Mouse (Mus musculus) embryonic facial prominence, embryonic 15.5 days (tissue): ENCODE data around the gene Fxyd5. TPM values are rescaled to one million over a fixed set of nuclear protein-coding genes. Genes with fewer than 3 reads are reported as not detected.

Experiments
- ATAC-seq: fragments of 200-750 bp; cut with Nextera tagmentation; 2 replicates; pipeline ENCODE4 v1.8.0; 2017; ENCODE audit warnings: low read depth, moderate TSS enrichment; ENCODE audit not compliant: insufficient number of reproducible peaks, low FRiP score, low TSS enrichment
- H3K27ac ChIP-seq: fragments of 300-500 bp; sonication (generic); replicated peaks from 2 replicates; pipeline ENCODE4 v1.5.1; 2015; ENCODE audit warnings: mild to moderate bottlenecking, inconsistent platforms
- H3K27me3 ChIP-seq: fragments of 300-500 bp; sonication (generic); 2 replicates; pipeline ENCODE4 v1.6.1; 2015; ENCODE audit warnings: inconsistent platforms
- H3K36me3 ChIP-seq: fragments of 300-500 bp; sonication (generic); 2 replicates; pipeline ENCODE4 v1.6.1; 2015; ENCODE audit warnings: mild to moderate bottlenecking, inconsistent platforms
- H3K4me1 ChIP-seq: fragments of 300-500 bp; sonication (generic); 2 replicates; pipeline ENCODE4 v1.6.1; 2015; ENCODE audit warnings: inconsistent platforms
- H3K4me2 ChIP-seq: fragments of 300-500 bp; sonication (generic); replicated peaks from 2 replicates; pipeline ENCODE4 v1.6.1; 2015; ENCODE audit warnings: mild to moderate bottlenecking, inconsistent platforms
- H3K4me3 ChIP-seq: fragments of 300-500 bp; sonication (generic); replicated peaks from 2 replicates; pipeline ENCODE4 v1.5.1; 2015; ENCODE audit warnings: mild to moderate bottlenecking, inconsistent platforms
- H3K9ac ChIP-seq: fragments of 300-500 bp; sonication (generic); 2 replicates; pipeline ENCODE4 v1.6.1; 2015; ENCODE audit warnings: inconsistent platforms
- H3K9me3 ChIP-seq: fragments of 300-500 bp; sonication (generic); replicated peaks from 2 replicates; pipeline ENCODE4 v1.6.1; 2016; ENCODE audit warnings: inconsistent platforms
- WGBS: fragments of 180-500 bp; shearing (Covaris S2); methylation state at CpG from one replicate; pipeline ENCODE4 v1.1.7; 2015; 5-methylcytosine and 5-hydroxymethylcytosine counted together
- polyA plus RNA-seq: library from polyadenylated mRNA; unstranded; fragments of >200 nt; fragmentation: Nextera tagmentation; extraction: Ambion mirVana; gene quantifications from 2 replicates; pipeline ENCODE4 v1.2.1, GENCODE M21; 2015

The Fxyd5 gene
- polyA plus RNA-seq, 1 experiment from 2014 or later = 46.2 TPM

DNA sequence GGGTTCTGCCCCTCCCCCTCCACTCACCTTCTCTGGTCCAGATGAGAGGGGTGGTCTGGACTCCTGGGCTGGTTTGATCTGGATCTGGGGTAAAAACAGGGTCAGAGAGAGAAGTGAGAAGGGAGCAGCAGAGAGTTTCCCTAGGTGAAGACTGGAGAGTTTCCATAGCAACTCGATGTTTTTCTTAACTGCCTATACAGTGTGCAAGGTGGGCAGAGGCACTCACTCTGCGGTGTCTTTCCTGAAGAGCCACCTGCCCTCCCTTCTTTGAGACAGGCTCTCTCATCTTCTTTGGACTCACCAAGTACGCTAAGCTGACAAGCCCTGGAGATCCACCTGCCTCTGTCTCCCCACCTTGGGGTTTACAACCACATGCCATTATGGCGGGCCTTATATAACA, 3.3 kb downstream of the Fxyd5 start:
- no peak for ATAC-seq
- Histone ChIP-seq H3K4me2 (no peak overlapping the region), H3K27ac (no peak overlapping the region), H3K9me3 (no peaks in the 10 kb centered on the region), H3K4me3 (no peak overlapping the region), H3K4me1 (peaks cover 12% of the 10 kb centered on the region), H3K27me3 (peaks cover 28% of the 10 kb centered on the region), H3K9ac (no peak overlapping the region), H3K36me3 (no peaks in the 10 kb centered on the region)
- 85% methylated on average over 4 of the region's 4 CpGs for WGBS

GRCm38 (mm10) chr7:31037675-31038074, 4.6 kb downstream of the Fxyd5 start:
- H3K27me3 ChIP-seq = peaks cover 19% of the 10 kb centered on the region
- no peak overlapping the region for H3K27ac ChIP-seq
- H3K4me1 ChIP-seq = peaks cover 12% of the 10 kb centered on the region
- no peak overlapping the region for H3K9ac ChIP-seq
- ATAC-seq = no peak
- no peaks in the 10 kb centered on the region for H3K9me3 ChIP-seq
- no peak overlapping the region for H3K4me3 ChIP-seq
- H3K4me2 ChIP-seq = no peak overlapping the region
- WGBS = 75% methylated on average over 2 of the region's 2 CpGs
- no peaks in the 10 kb centered on the region for H3K36me3 ChIP-seq

- 80% methylated on average over 7 of the region's 7 CpGs for WGBS
- Histone ChIP-seq H3K4me3 (no peak overlapping the region), H3K4me1 (peaks cover 4% of the 10 kb centered on the region), H3K9me3 (no peaks in the 10 kb centered on the region), H3K36me3 (no peaks in the 10 kb centered on the region), H3K27ac (no peak overlapping the region), H3K9ac (no peak overlapping the region), H3K27me3 (peaks cover 13% of the 10 kb centered on the region; the same call in 1 of the 2 replicates), H3K4me2 (no peak overlapping the region)
- no peak for ATAC-seq
These were observed 5.4 kb downstream of the Fxyd5 start for GRCm38 (mm10) chr7:31036917-31037316.

GRCm38 (mm10) chr7:31035291-31035690, 7.0 kb downstream of the Fxyd5 start:
- Histone ChIP-seq H3K4me3 (no peak overlapping the region), H3K9ac (no peak overlapping the region), H3K4me2 (no peak overlapping the region), H3K4me1 (no peaks in the 10 kb centered on the region), H3K27me3 (0 out of 2 replicates have a peak, but pooled peaks cover 2% of the 10 kb centered on the region), H3K27ac (no peak overlapping the region), H3K9me3 (no peaks in the 10 kb centered on the region), H3K36me3 (no peaks in the 10 kb centered on the region)
- WGBS = 79% methylated on average over 11 of the region's 11 CpGs
- ATAC-seq = no peak

GRCm38 (mm10) chr7:31034789-31035188, 7.5 kb downstream of the Fxyd5 start:
- Histone ChIP-seq H3K4me3 (no peak overlapping the region), H3K27me3 (no peaks in the 10 kb centered on the region), H3K36me3 (no peaks in the 10 kb centered on the region), H3K4me1 (no peaks in the 10 kb centered on the region), H3K27ac (no peak overlapping the region), H3K4me2 (no peak overlapping the region), H3K9ac (no peak overlapping the region), H3K9me3 (no peaks in the 10 kb centered on the region)
- WGBS = 55% methylated on average over 11 of the region's 11 CpGs
- no peak for ATAC-seq

GRCm38 (mm10) chr7:31033409-31034165, 8.7 kb downstream of the Fxyd5 start:
- 57% methylated on average over 9 of the region's 9 CpGs for WGBS
- Histone ChIP-seq H3K27me3 (no peaks in the 10 kb centered on the region), H3K36me3 (no peaks in the 10 kb centered on the region), H3K4me1 (no peaks in the 10 kb centered on the region), H3K4me3 (no peak overlapping the region), H3K4me2 (no peak overlapping the region), H3K9me3 (no peaks in the 10 kb centered on the region), H3K9ac (no peak overlapping the region), H3K27ac (no peak overlapping the region)
- ATAC-seq = no peak

DNA sequence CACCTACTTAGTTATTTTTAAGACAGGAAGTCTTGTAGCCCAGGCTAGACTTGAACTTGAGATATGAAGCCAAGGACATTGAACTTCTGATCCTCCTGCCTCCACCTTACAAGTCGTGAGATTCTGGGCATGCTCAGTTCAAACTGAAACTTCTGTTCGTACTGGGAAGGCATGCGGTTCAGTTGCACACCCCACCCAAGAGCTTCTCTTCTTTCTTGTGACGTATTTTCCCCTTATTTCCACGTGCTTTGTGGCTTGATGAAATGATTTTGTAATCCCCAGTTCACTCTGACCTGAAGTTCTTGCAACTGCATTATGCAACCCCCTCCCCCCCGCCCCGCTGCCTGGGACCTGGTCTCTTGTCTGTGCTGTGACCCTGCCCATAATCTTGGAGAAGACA, 10.6 kb downstream of the Fxyd5 start:
- no peaks in the 10 kb centered on the region for H3K36me3 ChIP-seq
- H3K9me3 ChIP-seq = no peaks in the 10 kb centered on the region
- H3K4me3 ChIP-seq = no peak overlapping the region
- no peak for ATAC-seq
- H3K9ac ChIP-seq = no peak overlapping the region
- whole genome bisulfite sequencing = 68% methylated on average over 7 of the region's 7 CpGs
- H3K27ac ChIP-seq = no peak overlapping the region
- H3K4me1 ChIP-seq = no peaks in the 10 kb centered on the region
- H3K4me2 ChIP-seq = no peak overlapping the region
- no peaks in the 10 kb centered on the region for H3K27me3 ChIP-seq

- no peaks in the 10 kb centered on the region for H3K36me3 ChIP-seq
- no peak overlapping the region for H3K4me3 ChIP-seq
- no peak overlapping the region for H3K27ac ChIP-seq
- H3K27me3 ChIP-seq = no peaks in the 10 kb centered on the region
- ATAC-seq = no peak
- H3K9me3 ChIP-seq = no peaks in the 10 kb centered on the region
- H3K9ac ChIP-seq = no peak overlapping the region
- H3K4me2 ChIP-seq = no peak overlapping the region
- no peaks in the 10 kb centered on the region for H3K4me1 ChIP-seq
- 66% methylated on average over 2 of the region's 2 CpGs for WGBS
These were observed 11.6 kb downstream of the Fxyd5 start for GRCm38 (mm10) chr7:31030717-31031116.

DNA sequence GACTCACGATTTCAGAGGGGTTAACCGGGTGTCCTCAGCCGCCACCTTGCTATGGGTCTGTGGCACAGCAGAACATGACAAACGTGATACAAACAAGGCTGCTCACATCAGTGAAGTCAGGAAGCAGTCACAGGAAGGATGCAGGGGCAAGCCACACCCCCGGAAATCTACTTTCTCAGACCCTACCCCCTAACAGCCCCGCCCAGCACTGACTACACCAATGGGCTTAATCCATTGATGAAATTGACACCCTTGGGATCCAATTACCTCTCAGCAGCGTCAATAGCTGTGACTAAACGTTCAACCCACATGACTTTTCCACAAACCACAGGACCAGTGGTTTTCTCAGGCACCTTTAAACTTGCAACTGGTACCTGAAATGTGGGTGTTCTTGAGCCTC, 13.7 kb downstream of the Fxyd5 start:
- Histone ChIP-seq H3K4me2 (no peak overlapping the region), H3K27me3 (no peaks in the 10 kb centered on the region), H3K9ac (no peak overlapping the region), H3K4me1 (no peaks in the 10 kb centered on the region), H3K36me3 (no peaks in the 10 kb centered on the region), H3K9me3 (no peaks in the 10 kb centered on the region), H3K27ac (no peak overlapping the region), H3K4me3 (no peak overlapping the region)
- WGBS = 67% methylated on average over 8 of the region's 8 CpGs
- no peak for ATAC-seq

DNA sequence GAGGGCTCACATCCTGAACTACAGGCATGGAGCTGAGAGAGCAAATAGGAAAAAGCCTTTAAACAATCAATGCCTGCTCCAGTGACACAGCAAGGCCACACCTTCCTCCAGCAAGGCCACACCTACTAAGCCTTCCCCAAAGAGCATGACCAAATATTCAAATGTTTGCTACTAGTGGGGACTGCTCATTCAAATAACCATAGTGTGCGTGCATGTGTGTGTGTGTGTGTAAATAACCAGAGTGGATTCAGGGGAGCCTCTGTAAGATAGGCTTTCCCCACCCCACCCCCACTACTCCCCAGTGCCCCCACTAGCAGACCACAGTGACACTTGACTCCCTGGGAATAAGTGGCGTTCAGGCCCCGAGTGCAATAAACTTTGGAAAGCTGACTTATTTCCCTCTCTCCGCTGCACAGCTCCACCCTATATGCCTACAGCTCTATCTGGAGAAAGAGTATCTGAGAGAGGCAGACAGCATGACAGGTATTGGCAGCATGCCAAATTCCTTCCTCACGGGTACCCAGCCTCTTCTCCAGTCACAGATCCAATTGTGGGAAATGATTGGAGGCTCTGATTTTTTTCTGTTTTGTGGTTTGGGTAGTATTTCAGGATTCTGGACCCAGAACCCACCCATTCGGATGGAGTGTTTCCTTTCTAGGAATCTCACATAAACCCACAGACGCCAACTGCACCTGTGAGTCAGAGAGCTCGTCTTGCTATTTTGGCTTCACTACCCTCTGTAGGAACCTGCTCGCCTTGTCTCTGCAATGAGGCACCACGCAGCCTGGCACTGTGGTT, 25.0 kb downstream of the Fxyd5 start:
- Histone ChIP-seq H3K4me2 (no peak overlapping the region), H3K27ac (peak overlapping the region; percentile 63), H3K4me1 (peaks cover 15% of the 10 kb centered on the region), H3K9me3 (no peaks in the 10 kb centered on the region), H3K9ac (no peak overlapping the region), H3K4me3 (no peak overlapping the region), H3K36me3 (no peaks in the 10 kb centered on the region), H3K27me3 (no peaks in the 10 kb centered on the region)
- peak; percentile 75 for ATAC-seq
- WGBS = 15% methylated on average over 10 of the region's 10 CpGs

DNA sequence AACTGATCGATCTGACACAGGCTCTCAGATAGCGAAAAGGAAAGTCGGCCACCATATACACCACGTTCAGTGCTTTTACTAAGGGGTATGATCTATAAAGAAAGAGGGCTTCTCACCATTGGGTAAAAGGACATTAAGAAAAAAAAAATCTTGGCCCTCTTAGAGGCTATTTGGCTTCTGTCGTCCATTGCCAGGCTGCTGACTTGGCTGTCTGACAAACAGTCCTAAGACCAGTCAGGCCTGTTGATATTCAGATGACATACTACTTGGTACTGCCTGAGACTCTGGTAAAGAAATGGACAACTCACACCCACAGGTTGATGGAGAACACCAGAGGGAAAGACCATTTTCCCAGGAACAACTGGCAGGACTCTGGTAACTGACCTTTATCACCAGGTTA, 29.3 kb downstream of the Fxyd5 start:
- Histone ChIP-seq H3K27me3 (no peaks in the 10 kb centered on the region), H3K36me3 (no peaks in the 10 kb centered on the region), H3K9ac (no peak overlapping the region), H3K4me1 (peaks cover 15% of the 10 kb centered on the region), H3K4me3 (no peak overlapping the region), H3K9me3 (no peaks in the 10 kb centered on the region), H3K4me2 (no peak overlapping the region), H3K27ac (no peak overlapping the region)
- no peak for ATAC-seq
- WGBS = 71% methylated on average over 5 of the region's 5 CpGs
